Mouse (Mus musculus) frontal cortex, postnatal 36 days (tissue): ENCODE measurements around the gene Btg3.

ENCODE experiments used
- DNase-seq, 2 experiments: peaks; one replicate each; pipeline ENCODE4 v3.0.0; 2022; ENCODE audit warnings: low spot score in 2 of 2

Gene Btg3

GRCm38 (mm10) chr16:78301183-78301830 lies 75.7 kb downstream of the Btg3 start, which contains the start of gene Cxadr:
Gene Cxadr, plus strand, starts transcription at chr16:78301489.
- peak; percentile 78 to 82 for DNase-seq

DNA sequence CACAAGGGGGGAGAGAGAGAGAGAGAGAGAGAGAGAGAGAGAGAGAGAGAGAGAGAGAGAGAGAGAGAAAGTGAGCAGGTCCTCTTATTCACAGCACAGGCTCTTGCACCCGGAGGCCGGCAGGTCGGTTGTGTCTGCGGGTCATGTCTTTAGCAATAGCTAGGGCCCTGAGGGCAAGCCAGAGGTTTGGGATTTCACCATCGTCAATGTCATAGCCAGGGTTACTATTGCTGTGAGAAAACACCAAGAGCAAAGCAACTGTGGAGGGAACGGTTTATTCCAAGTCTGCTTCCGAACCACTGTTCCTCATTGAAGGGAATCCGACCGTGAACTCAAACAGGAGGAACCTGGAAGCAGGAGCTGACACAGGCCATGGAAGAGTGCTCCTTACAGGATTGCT lies 80.9 kb downstream of the Btg3 start:
- DNase-seq: no peak

GRCm38 (mm10) chr16:78295601-78296000 lies 81.4 kb downstream of the Btg3 start:
- DNase-seq: no peak

- no peak for DNase-seq
These were observed 82.3 kb downstream of the Btg3 start for GRCm38 (mm10) chr16:78294606-78295275.

DNA sequence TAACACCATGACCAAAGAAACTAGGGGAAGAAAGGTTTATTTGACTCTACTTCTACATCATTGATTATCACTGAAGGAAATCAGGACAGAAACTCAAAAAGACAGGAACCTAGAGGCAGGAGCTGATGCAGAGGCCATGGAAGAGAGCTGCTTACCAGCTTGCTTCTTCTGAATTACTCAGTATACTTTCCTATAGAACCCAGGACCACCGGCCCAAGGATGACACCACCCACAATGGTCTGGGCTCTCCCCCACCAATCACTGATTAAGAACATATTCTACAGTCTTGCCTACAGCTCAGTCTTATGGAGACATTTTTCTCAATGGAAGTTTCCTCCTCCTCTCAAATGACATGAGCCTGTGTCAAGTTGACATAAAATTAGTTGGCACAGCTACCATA lies 82.9 kb downstream of the Btg3 start:
- DNase-seq: no peak

- no peak for DNase-seq
These were observed 93.8 kb downstream of the Btg3 start for GRCm38 (mm10) chr16:78283231-78283630.
